Mouse (Mus musculus): ENCODE results near the gene Zfhx3. TPM values are rescaled to one million over a fixed set of nuclear protein-coding genes. Genes with fewer than 3 reads are reported as not detected.

Zfhx3 gene
- polyA plus RNA-seq, 2 experiments from 2014 or later = 0.58 TPM; not detected in 1

DNA sequence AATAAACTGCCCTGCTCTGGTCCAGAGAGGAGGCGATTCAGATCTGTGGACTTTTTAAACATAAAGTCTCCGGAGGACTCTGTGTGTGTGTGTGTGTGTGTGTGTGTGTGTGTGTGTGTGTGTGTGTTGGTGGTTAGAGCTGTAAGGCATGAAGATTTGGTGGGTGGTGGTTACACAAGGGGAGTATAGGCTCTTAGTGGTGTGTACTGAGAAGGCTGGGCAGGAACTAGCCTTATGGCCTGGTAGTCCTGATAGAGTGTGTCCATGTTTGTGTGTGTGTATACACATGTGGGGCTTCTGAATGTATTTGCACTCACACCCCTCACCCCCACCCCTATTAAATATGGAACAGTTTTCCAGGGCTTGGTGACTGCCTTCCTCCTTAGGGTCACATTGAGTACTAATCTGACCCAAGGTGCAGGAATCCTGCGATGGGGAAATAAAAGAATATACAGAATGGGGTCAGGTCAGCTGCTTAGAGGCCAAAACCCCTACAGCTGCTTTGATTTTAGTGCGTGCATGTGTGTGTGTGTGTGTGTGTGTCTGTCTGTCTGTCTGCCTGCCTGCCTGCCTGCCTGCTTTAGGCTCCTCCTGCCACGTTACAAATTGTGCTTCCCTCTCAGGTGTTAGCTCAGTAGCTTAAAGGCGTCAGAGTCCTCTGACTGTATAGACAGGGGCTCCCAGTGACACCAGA is 764.6 kb downstream of the Zfhx3 start:
- ATAC-seq = no peak

DNA sequence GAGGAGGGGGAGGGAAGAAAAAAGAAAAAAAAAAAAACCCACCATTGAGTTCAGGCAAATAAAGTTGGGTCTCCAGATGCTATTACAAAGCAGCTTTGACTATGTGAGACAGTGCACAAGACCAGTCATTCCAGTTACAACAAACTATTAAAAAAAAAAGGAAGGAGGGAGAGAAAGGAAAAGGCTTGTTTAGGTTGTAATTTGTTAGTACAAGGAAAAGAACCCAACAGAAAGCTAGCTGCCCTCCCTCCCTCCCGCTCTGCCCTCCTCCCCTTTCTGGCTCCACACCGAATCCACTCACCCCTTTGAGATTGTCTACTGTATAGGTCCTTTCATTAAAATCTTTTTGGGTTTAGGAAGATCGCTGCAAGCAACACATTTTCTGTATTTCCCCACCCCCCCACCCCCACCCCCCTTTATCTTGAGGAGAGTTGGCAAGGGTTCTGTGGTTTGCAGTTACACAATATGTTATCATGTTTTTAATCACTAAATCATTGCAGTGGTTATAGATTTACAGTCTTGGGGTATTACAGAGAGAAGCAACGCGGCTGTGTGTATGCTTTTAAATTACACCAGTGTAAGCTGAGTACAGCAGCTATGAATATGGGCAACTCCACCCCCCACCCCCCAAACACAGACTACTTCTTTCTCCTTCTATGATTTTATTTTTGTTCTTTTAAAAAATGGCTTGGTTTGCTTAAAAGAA is 765.3 kb downstream of the Zfhx3 start:
- no peak for ATAC-seq

DNA sequence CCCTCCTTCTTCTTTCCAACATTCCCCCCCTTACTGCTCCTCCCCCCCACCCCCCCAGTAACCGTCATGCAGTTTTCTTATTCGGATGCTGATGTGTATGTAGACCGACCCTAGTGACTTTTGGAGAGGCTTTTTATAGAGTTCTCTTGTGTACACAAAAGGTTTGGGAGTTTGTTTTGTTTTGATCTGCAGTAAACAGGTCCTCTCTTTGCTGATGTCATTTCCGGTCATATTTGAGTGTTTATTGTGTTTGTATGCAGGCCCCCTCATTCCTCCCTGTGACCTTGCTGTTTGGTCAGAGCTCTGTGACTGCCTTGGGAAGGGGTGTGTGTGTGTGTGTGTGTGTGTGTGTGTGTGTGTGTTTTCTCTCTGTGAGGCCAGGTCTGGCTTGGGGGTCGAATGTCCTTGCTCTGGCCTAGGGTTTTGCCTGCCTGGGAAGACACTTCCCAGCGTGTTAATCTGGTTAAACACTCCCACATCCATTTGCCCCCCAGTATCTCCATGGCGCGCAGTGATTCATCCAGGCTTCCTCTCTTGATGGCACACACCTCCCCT is 766.5 kb downstream of the Zfhx3 start:
- ATAC-seq = no peak

DNA sequence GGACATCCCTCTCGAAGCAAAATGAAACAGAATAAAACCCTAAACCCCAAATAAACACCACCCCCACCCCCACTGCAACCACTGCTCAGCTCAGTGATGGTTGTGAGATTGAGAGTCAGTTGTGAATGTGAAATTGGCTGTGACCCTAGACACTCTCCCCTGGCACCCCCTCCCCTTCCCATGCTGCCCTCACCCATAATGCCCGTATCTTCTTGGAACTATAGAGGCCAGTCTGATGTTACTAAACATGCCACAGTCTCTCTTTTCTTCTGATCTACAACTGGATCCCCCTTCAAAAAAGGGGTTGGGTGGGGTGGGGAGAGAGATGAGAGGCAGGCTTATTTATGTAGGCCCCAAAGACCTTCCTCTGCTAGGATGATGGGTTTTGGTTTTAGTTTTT is 767.0 kb downstream of the Zfhx3 start:
- no peak for ATAC-seq

DNA sequence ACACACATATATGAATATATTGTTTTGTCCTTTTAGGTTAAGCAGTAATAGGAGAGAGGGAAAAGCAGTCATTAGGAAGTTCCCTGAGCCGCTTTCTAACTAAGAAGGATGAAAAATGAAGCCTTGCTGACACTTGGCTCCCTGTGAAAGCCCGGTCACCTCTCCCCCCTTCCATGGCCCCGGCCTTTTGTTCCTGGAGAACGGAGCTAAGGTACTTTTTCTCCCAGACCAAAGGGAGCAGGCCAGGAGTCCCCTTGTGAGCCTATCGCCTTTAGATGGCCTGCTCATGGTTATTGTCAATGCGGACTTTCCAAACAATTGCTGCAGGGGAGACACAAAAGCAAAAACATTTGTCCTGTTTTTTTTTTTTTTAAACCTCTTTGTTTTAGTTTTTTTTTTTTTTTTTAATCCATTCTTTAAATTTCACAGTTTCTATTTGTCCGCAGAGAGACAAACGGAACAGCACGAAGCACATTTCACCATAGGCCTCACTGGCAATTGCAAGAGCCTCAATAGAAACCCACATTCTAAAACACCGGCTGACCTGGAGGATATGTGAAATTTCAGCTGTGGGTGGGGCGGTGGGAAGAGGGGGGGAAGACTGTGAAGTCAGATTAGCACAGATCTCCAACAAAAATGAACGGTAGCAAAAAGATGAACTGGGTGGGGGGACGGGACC is 767.6 kb downstream of the Zfhx3 start:
- no peak for ATAC-seq

DNA sequence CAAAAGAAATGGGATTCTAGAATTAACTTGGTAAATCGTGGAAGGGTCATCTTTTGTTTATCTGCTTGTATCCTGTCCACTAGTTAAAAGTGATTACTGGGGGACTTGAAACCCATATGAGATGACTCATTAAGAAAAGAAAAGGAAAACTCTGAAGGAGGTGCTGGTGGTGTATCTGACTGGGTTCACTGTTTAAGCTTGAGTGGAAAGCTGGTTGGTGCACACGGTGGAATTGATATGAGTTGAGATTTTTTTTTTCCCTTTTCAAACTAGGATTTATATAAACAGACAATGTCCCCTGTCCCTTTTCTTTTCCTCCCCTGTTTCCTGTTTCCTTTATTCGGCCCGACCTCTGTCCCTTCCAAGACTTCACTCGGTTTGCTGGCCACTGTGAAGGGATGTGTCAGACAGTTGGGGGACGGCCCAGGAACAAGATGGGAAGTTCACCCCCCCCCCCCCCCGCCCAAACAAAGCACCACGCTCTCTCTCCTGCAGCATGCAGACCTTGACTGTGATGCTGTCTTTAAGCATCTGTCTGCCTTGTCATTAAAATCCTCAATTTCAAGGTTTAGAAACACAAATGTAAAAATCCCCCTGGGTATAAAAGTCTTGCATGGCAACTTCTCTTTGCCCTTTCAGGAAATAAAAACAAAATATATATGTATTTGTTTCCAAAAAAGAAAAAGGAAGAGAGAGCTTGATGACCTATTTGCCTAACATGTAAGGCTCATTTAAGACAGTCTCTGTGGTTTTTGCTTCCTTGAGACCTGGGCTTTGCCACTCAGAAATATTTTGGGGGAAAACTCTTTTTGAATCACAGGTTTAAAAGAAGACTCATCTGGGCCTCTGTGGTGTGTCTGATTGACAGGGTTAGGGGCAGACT is 768.4 kb downstream of the Zfhx3 start:
- ATAC-seq = no peak

DNA sequence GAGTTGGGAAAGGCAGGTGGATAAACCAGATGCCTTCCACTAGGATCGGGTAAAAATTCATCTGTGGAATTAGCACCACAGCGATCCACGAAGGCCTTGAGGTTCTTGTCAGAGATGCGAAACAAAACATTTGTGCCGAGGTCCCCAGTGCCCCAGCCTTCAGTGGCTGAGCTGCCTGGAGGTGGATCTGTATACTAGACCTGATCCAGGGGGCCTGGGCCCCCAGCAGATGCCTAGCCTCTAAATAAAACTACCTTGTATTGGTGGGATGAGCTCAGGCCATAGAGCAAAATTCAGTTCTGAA is 769.0 kb downstream of the Zfhx3 start:
- ATAC-seq = no peak

DNA sequence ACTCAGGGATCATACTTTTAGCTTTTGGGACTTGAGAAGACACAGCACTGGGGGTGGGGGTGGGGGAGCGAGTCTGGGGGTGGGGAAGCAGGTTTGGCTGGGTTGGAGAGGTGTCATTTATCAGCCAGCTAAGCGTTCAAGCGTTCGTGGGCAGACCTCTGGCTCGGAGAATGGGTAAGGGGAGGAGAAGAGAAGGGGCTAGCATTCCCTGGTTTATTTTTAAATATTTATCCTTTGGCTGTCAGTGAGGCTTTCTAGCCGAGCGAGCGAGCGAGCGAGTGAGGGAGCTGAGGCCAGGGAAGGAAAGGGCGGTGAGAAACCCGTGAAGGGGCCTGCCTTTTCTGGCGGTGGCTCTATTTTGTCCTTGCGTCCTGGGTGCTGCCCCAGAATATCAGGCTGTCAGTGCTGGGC is 769.6 kb downstream of the Zfhx3 start:
- no peak for ATAC-seq

DNA sequence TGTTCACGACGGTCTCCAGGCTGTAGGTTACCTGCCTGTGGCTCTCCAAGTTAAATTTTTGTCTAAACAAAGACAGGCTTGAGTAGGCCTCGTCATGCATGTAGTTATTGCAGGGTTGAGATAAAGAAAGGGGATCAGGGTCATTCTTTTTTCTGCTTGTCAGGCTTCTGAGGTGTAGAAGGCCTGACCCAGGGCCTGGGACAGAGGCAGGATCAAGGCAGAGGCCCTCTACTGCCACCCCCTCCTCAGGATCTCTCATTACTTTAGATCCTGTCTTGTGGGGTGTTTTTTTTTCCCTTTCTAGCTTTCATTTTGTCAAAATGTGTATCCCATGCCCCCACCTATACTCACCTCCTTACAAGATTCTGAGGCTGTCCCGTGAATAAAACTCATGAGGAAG is 770.2 kb downstream of the Zfhx3 start:
- no peak for ATAC-seq

DNA sequence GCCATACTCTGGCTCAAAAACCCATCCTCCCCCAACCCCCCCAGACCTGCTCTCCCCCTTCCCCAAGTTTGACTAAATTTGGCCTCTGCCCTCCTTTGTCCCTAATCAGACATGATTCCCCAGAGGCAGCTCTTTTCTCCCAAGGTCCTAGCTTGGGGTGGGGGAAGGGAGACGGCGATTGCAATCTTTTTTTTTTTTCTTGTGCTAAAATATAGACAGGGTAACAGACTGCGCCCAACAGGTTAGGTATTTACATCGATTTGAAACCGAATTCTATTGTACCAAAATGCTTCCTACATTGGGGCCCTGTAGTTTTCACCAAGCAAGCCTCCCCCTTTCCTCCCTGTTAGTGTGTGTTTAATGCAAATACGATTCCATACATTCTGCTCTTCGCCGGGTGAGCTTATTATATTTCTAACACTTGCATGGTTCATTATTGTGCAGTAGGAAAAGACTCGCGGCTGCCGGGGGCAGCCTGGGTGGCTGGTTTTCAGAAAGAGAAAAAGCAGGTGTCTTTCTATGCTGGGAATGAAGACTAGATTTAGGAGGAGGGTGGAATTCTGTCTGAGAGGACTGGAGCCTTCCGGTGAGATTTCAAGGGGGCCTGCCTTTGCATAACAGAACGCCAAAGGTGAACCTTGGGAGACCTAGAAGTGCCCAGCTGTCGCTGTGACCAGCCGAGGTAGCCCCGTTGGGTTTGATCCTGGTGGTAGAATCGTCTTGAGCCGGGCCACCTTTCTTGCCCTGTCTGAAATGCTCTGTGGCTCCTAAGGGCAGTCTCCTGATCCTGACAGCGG is 771.1 kb downstream of the Zfhx3 start:
- ATAC-seq = no peak

DNA sequence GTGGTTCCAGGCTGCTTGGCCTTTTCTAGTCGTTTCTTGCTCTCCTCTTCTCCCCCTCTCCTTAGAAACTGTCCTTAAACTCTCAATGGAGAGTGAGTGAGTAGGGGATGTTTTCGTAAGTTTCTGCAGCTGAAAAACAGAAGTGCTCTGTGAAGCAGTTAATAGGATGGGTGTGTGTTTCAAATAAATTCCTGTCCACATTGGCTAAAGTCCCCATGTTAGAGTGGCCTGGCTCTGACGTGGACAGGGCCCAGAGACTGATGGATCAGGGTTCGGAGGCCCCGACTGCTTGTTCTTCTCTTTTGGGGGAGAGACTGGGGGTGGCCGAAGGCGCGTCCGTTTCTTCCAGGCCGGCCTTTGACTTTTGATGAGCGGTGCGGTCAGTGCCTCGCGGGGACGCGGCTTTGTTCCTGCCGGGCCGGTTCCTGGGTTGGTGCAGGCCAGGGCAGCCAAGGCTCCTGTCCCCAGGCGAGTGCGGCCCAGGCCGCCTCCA is 771.7 kb downstream of the Zfhx3 start:
- ATAC-seq = no peak

DNA sequence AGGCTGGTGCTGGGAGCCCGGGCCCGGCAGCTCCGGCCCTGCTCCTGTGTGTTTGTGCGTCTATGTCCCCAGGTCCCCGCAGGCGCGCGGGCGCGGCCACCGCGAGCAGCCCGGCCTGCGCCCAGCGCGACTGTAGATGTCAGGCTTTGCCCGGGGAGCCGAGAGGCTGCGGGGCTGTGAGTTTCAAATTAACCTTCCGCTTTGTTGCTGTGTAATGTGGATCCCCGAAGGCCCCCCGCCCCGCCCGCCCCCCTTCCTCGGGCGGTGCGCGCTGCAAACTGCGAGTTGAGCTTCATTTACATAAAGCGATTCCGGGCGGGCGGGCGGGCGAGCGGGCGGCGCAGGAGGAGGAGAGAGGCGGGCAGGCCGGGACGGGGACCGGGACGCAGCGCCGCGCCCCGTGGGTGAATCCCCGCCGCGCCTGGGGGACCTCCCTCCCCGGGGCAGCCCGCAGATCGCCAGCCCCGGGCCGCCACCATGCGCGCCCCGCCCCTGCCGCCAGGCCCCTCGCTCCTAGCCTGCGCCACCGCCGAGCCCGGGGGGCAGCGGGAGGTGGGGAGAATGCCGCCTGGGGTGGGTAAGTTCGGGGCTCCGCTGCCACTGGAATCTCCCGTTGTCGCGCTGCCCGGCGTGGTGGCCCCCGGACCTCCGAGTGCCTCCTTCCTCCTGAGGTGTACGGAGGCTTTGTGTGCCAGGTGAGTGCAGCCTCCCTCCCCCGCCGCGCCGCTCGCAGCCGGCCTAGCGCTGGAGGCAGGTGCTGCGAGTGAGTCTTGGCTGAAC is 772.4 kb downstream of the Zfhx3 start:
- no peak for ATAC-seq

DNA sequence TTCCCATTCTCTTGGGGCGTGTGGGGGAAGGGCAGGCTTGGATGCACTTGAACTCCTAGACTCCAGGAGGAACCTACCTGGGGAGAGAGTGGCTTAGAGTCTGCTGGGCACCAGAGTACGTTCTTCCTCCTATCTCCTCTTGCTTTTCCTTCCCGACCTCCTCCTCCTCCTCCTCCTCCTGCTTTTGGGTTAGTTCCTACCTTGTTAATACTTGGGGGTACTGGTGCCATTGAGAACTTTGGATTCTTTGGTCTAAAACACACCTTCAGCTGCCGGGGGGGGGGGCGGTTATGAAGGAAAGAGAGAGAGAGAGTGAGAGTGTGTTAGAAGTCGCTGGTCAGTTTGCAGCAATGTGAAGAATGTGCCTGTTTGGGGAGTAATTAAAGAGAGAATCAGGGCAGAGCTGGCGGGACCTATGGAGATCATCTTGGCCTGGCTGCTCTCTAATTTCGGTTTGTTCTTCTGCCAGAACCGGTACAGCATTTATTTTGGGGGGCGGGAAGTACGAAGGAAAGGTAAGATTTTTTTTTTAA is 773.0 kb downstream of the Zfhx3 start:
- ATAC-seq = no peak

DNA sequence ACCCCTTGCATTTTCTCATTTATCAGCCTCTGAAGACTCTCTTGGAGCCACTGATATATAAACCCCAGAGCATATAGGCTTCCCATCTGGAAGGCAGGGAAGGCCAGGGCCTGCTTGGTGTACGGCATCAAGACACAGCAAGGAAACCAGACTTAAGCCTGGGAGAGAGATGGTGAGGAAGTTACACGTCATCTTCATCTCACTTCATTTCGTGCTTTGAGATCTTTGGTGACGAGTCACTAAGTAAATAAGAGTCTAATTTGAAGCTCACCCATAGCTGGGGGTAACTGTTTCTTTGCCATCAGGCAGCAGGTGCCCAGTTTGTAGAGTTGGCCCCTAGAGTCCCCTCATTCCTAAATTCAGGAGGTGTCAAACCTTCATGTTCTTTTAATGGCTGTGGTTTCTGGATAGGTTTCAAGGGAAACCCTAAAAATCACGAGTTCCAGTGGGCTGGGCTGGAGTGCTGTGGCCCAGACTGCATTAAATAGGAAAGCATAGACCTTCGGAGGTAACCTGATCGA is 773.9 kb downstream of the Zfhx3 start:
- no peak for ATAC-seq

DNA sequence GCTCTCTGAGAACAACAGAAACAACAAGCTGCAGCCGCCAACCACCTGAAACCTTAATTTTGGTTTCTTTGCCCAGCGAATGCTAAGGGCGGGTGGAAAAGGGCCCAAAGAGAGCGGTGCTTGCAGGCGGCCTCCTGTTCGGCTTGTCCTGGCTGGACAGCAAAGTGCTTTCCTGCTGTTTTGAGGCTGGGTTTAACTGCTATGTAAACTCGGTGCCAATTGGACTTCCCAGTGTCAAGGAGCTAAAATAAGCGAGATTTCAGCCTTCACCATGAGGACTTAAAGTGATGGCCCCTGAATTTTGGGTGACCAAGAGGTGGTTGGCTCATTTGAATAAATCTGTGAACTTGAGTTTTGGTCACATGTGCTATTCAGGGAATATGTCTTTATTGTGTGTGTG is 775.1 kb downstream of the Zfhx3 start:
- ATAC-seq = no peak

DNA sequence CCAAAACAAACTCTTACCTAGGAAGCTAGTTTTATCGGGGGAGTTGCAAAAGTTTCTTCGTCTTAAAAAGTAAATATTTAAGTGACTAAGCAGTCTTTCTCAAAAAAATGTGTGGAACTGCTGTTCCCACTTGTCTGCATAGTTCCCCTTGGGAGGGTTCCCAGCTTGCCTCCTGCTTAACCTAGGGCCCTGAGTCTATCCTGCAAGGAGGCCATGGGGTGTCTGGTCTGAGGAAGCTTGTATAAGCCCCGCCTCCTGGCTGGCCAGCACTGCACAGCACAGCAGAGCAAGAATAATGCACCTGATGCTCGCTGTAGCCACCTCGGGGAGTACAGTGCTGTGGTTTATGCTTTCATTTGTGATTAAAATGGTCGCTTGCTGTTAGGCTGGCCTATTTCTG is 775.6 kb downstream of the Zfhx3 start:
- no peak for ATAC-seq

DNA sequence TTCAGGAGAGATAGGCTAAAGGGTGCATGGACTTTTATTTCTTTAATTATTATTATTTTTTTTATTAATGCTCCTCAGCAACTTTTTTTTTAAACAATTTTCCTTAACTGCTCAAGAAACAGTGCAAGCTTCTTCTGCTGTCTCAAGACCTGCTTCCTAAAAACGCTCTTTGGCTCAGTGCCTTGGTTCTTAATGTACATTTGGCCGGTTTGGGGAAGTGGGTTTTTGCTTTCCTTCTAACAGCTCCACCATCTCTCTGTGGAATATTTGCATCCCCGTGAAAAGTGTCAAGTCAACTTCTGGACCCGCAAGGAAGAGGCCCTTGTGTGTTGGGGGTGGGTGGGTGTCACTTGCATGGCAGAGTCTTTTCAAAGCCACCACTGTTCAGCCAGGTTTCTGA is 778.4 kb downstream of the Zfhx3 start:
- no peak for ATAC-seq

DNA sequence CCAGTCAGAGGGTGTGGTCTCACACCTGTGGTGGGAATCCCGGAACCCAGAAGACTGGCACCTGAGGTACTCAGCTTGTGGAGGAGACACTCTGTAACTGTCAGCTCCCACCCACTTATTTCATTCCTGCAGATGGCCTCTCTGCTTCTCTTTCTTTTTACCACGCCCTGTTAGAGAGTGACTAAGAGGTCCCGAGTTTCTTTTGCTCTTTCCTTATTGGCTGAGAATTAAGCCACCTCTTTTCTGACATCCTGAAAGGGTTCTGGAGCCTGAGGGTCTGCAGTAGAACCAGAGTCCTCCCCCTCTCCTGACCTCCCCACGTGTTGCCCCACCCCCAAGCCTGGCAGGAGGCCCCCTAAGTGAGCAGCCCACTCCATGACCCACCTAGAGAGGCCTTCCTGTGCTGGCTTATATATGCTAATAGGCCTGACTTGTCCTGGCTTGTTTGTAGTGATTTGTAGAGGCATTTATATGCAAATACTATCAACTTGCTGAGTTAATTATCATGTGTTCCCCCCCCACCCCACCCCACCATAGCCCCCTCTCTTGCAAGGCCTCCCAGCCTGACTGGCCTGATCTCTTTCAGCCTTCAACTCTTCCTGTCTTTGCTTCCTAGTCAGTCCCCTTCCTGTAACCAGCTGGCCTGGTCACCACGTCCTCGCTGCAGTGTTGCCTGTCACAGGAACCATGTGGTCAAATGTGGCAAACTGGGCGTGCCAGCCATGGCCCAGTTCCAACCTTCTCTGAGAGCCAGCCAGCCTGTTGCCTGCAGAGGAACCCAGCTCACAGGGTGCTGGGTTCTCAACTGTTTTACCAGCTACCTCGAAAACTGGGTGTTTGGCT is 780.4 kb downstream of the Zfhx3 start:
- ATAC-seq = no peak

DNA sequence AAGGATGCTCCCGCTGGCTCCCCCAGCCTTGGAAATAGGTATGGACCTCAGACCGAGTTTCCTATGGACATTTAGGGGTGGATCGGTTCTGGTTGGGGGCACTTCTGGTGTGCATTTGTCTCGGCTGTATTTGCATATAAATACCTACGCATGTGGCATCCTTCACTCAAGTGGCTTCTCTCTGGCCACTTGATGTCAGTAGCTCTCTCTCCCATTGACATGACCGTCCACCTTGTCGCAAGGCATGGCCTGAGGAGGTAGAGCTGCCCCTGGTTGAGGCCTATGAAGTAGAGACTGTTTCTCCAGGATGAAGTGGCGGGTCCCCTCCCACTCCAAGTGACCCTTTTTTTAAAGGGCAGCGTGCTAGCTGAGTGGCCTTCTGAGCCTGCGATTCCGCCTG is 781.2 kb downstream of the Zfhx3 start:
- no peak for ATAC-seq

Data from activated CD4-positive, CD25-positive, alpha-beta regulatory T cell, adult 4 months (primary cell).